Mouse (Mus musculus): ENCODE measurements around the gene Aldh18a1. TPM values are rescaled to one million over a fixed set of nuclear protein-coding genes. Genes with fewer than 3 reads are reported as not detected.

Gene Aldh18a1
- total RNA-seq, 2 experiments from 2014 or later = 21.2 to 22.3 TPM

- Histone ChIP-seq H3K4me3 (no peak overlapping the region), H3K27ac (no peak overlapping the region)
- DNase-seq (ENCODE audit: low spot score in 2 of 2) = no peak
- TF ChIP-seq CTCF (conservative IDR thresholded peaks at IDR 0.05) = no peak
Measured at GRCm38 (mm10) chr19:40536526-40536925, 51.7 kb downstream of the Aldh18a1 start.

- Histone ChIP-seq H3K27ac (no peak overlapping the region), H3K4me3 (no peak overlapping the region)
- no peak for DNase-seq (ENCODE audit: low spot score in 2 of 2)
- TF ChIP-seq CTCF (conservative IDR thresholded peaks at IDR 0.05) = no peak
Measured at GRCm38 (mm10) chr19:40532525-40532924, 55.7 kb downstream of the Aldh18a1 start.

GRCm38 (mm10) chr19:40530323-40530722 is 57.9 kb downstream of the Aldh18a1 start:
- DNase-seq (ENCODE audit: low spot score in 2 of 2) = no peak
- no peak overlapping the region for H3K27ac ChIP-seq
- no peak for TF ChIP-seq CTCF (conservative IDR thresholded peaks at IDR 0.05)
- no peak overlapping the region for H3K4me3 ChIP-seq

GRCm38 (mm10) chr19:40528254-40528653 is 60.0 kb downstream of the Aldh18a1 start:
- no peak for DNase-seq (ENCODE audit: low spot score in 2 of 2)
- H3K4me3 ChIP-seq = no peak overlapping the region
- no peak for TF ChIP-seq CTCF (conservative IDR thresholded peaks at IDR 0.05)
- H3K27ac ChIP-seq = no peak overlapping the region

GRCm38 (mm10) chr19:40526367-40527014 is 61.8 kb downstream of the Aldh18a1 start:
- TF ChIP-seq CTCF (conservative IDR thresholded peaks at IDR 0.05) = no peak
- DNase-seq (ENCODE audit: low spot score in 2 of 2) = no peak
- H3K27ac ChIP-seq = no peak overlapping the region
- H3K4me3 ChIP-seq = no peak overlapping the region

GRCm38 (mm10) chr19:40523431-40524005 is 64.7 kb downstream of the Aldh18a1 start:
- DNase-seq (ENCODE audit: low spot score in 2 of 2) = no peak
- TF ChIP-seq CTCF (conservative IDR thresholded peaks at IDR 0.05) = no peak
- Histone ChIP-seq H3K27ac (peak overlapping the region; percentile 69; the same call in 1 of the 2 replicates), H3K4me3 (no peak overlapping the region)

- DNase-seq (ENCODE audit: low spot score in 2 of 2) = no peak
- Histone ChIP-seq H3K4me3 (no peak overlapping the region), H3K27ac (no peak overlapping the region)
- TF ChIP-seq CTCF (conservative IDR thresholded peaks at IDR 0.05) = no peak
Measured at GRCm38 (mm10) chr19:40520403-40520802, 67.9 kb downstream of the Aldh18a1 start.

- no peak for TF ChIP-seq CTCF (conservative IDR thresholded peaks at IDR 0.05)
- no peak overlapping the region for H3K27ac ChIP-seq
- no peak for DNase-seq (ENCODE audit: low spot score in 2 of 2)
Measured at GRCm38 (mm10) chr19:40518706-40519105, 69.6 kb downstream of the Aldh18a1 start.

GRCm38 (mm10) chr19:40515596-40515995 is 72.7 kb downstream of the Aldh18a1 start:
- no peak for DNase-seq (ENCODE audit: low spot score in 2 of 2)
- Histone ChIP-seq H3K4me3 (no peak overlapping the region), H3K27ac (no peak overlapping the region)
- TF ChIP-seq CTCF (conservative IDR thresholded peaks at IDR 0.05) = no peak

More at GRCm38 (mm10) chr19:40518706-40519105, 69.6 kb downstream of the Aldh18a1 start:
- no peak overlapping the region for H3K4me3 ChIP-seq

- no peak for DNase-seq (ENCODE audit: low spot score in 2 of 2)
- H3K27ac ChIP-seq = no peak overlapping the region; the same call in 1 of the 2 replicates
- no peak for TF ChIP-seq CTCF (conservative IDR thresholded peaks at IDR 0.05)
- no peak overlapping the region for H3K4me3 ChIP-seq
Measured at GRCm38 (mm10) chr19:40514376-40514775, 73.9 kb downstream of the Aldh18a1 start.

GRCm38 (mm10) chr19:40513632-40514078 is 74.6 kb downstream of the Aldh18a1 start, which contains the start of gene Sorbs1:
Gene Sorbs1, minus strand, starts transcription at chr19:40513779.
- H3K27ac ChIP-seq = peak within 1 kb of the TSS; percentile 92
- peak within 1 kb of the TSS; percentile 85 for H3K4me3 ChIP-seq
- TF ChIP-seq CTCF (conservative IDR thresholded peaks at IDR 0.05) = no peak
- peak; percentile 96 for DNase-seq (ENCODE audit: low spot score in 2 of 2)

GRCm38 (mm10) chr19:40512500-40513421 is 75.5 kb downstream of the Aldh18a1 start:
- Histone ChIP-seq H3K4me3 (peak overlapping the region; percentile 85), H3K27ac (peak overlapping the region; percentile 92)
- TF ChIP-seq CTCF (conservative IDR thresholded peaks at IDR 0.05) = no peak
- DNase-seq (ENCODE audit: low spot score in 2 of 2) = peak; percentile 29 to 34
